Mouse (Mus musculus) cortical plate, adult 2 months (tissue): Measurements from ENCODE around the gene Suclg2.

Experiments
- CTCF ChIP-seq: fragments of 200-500 bp; IDR thresholded peaks from 2 replicates; pipeline ENCODE4 v1.5.1; 2011; ENCODE audit warnings: mild to moderate bottlenecking, control low read depth, low read length; ENCODE audit not compliant: insufficient read depth; ENCODE audit errors: extremely low read depth
- POLR2A ChIP-seq: fragments of 200-500 bp; IDR thresholded peaks from 2 replicates; pipeline ENCODE4 v1.6.1; 2011; ENCODE audit warnings: mild to moderate bottlenecking, low read length, control low read depth; ENCODE audit not compliant: insufficient read depth; ENCODE audit errors: extremely low read depth

DNA sequence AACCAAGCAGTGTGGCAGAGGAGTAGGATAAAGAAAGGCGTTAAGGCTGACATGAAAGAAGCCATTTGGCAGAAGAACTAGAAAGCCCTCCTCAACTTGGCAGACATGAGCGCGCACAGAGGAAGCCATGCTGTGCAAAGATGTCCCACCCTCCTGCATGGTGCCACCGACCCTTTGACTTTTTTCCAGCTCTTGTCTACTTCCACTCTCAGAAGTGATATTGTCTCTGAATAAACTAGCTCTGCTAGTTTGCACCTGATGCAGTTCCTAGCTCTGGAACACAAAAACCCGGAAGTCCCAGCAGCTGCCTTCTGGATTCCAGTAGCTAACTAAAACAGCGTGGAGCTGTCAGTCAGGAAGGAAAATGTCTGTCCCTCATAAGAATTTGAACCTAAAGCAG is 4.8 kb upstream of the Suclg2 start:
- TF ChIP-seq CTCF (no peak), POLR2A (no peak)
